Mouse (Mus musculus) adipocyte (in vitro differentiated cells): ENCODE data around the gene Gm49387.
"Not testable (repeated sequence)": the region's sequence is repeated elsewhere in the genome, so short reads cannot be mapped to it uniquely, and the experiment has no call there.

Experiments used
- DNase-seq: peaks from one replicate; pipeline ENCODE4 v3.0.0-alpha.2; 2016; ENCODE audit warnings: low spot score

Gene Gm49387

GRCm38 (mm10) chr14:31640890-31641505, 320 bp upstream of the Gm49387 start, which contains the start of the genes Btd and Hacl1:
Btd (plus strand) TSS chr14:31641028.
Hacl1 (minus strand) TSS chr14:31641286.
- peak; percentile 96 for DNase-seq

GRCm38 (mm10) chr14:31630677-31631076, 10.0 kb downstream of the Gm49387 start:
- DNase-seq, result no peak

GRCm38 (mm10) chr14:31622748-31623147, 17.9 kb downstream of the Gm49387 start:
- no peak for DNase-seq

GRCm38 (mm10) chr14:31620591-31621223, 20.0 kb downstream of the Gm49387 start:
- no peak for DNase-seq

GRCm38 (mm10) chr14:31617997-31618396, 22.7 kb downstream of the Gm49387 start:
- DNase-seq, result no peak

DNA sequence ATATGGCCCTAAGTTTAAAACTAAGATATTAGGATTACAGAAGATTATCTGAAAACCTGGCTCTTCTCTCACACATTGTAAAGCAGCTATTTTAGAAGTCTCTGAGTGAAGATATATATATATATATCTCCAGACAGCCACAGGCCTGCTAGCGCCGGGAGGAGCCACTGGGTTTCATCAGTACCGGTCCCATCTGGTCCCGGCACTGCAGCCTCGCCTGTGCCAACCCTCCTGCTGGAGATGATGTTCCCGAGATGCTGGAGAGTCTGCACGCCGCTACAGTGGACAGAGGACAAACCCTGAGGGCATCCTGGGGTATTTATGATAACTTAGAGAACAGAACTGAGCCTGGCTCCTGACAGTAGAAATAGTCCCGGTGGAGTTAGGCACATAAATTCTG, 23.5 kb downstream of the Gm49387 start:
- no peak for DNase-seq

DNA sequence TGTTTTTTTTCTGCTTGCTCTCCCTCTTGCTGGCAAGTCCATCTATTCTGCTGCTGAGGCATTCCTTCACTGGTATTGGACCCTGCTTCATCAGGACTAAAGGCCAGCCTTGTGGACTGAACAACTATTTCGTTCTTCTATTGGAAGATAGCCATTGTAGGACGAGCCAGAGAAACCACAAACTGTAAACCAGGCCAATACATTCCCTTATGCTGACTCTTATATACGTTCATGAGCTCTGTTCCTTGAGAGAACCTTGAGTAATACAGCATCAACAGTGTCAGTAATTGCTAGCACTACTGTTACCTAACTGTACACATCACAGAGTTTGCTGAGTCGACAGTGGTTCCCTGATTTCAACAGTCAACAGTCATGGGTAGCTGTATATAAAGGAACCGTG, 27.0 kb downstream of the Gm49387 start:
- peak; percentile 33 for DNase-seq

DNA sequence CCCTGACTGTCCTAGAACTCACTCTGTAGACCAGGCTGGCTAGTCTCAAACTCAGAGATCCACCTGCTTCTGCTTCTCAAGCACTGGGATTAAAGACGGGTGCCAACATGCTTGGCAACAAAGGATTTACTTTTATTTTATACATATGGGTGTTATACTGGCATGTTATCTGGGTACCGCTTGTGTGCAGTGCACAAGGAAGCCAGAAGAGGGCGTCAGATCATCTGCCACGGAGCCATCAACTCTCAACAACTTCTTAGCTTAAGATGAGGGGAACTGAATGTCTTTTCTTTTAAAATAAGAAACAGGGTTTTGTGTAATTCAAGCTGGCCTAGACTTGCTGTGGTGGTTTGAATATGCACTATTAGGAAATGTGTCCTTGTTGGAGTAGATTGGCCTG, 28.7 kb downstream of the Gm49387 start:
- no peak for DNase-seq

- DNase-seq, result no peak
Observed at GRCm38 (mm10) chr14:31605514-31605913, 35.2 kb downstream of the Gm49387 start.

DNA sequence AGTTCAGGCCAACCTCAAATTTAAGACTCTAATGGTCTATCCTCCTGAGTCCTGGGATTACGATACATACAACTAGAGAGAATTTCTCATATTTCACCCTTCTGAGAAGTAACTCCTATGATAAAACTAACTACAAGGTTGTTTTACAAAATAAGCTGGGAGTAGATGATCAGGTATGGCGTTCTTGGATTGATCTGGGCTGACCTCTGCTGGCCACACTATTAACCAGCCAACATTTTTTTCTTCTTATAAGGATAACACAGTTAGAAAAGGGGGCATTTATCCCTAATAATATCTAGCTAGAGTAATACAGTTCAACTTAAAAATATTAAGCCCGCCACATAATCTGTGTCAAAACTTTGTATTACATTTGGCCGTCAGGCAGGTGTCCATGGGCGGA, 35.8 kb downstream of the Gm49387 start:
- peak; percentile 60 for DNase-seq

- not testable (repeated sequence) for DNase-seq
Observed at GRCm38 (mm10) chr14:31602616-31602979, 38.1 kb downstream of the Gm49387 start.

DNA sequence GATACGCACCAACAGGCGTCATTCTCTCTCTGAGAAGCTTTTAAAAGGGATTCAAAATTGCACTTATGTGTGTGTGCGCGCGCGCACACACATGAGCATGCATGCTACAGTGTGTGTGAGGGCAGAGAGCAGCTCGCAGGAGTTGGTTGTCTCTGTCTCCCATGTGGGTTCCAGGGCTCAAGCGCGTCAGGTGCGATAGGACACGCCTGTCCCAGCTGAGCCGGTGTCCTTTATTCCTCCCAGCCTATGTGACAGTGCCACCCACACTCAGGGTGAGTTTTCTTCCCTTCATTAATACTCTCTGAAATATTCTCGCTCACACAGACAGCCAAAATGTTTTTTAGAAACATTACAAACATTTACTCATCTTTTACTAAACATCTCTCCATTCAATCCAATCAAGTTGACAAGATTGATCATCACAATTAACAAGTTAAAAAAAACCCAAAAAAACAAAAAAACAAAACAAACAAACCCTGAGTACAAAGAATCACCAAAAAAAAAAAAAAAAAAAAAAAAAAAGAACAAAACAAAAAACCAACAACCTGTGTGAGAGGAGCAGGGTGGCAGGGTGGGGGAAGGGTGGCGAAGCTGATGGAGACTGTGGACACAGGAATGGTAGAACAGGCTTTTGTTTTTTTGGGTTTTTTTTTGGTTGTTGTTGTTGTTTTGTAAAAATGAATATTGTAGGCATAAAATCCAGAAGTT, 38.6 kb downstream of the Gm49387 start:
- no peak for DNase-seq

GRCm38 (mm10) chr14:31597446-31597845, 43.2 kb downstream of the Gm49387 start:
- no peak for DNase-seq

DNA sequence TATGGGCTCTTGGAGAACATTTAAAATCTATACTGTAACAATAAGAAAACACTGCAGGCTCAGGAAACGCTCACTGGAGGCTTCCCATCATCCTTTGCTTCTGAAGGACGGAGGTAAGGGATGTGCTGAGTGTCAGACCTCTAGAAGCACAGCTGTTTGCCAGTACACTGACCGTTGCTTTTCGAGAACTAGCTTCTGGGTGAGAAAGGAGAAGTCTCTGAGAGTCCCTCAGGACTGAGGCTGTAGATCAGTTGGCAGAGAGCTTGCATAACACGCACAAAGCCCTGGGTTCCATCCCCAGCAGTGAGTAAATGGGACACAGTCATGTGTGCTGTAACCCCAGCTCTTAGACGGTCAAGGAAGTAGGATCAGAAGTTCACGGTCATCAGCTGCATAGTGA, 44.3 kb downstream of the Gm49387 start:
- no peak for DNase-seq

GRCm38 (mm10) chr14:31594693-31595092, 46.0 kb downstream of the Gm49387 start:
- no peak for DNase-seq

DNA sequence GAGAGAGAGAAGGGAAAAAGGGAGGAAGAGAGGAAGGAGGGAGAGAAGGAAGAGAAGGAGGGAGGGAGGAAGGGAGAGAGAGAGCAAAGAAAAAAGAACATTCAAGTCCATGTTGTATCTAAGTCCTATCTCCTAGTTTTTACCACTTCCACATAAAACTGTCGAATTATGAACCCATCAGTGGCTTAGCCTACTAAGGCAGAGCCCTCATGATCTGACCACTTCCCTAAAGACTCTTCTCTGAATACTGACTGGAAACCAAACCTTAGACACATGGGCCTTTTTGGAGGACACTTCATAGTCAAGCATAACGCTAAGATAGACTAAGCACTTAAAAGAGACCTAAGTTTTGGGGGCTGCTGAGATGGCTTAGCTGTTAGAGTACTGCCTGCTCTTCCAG, 47.6 kb downstream of the Gm49387 start:
- no peak for DNase-seq

- DNase-seq, result no peak
Observed at GRCm38 (mm10) chr14:31591243-31591642, 49.4 kb downstream of the Gm49387 start, which contains the start of gene Colq. Colq (minus strand) TSS chr14:31591343.

DNA sequence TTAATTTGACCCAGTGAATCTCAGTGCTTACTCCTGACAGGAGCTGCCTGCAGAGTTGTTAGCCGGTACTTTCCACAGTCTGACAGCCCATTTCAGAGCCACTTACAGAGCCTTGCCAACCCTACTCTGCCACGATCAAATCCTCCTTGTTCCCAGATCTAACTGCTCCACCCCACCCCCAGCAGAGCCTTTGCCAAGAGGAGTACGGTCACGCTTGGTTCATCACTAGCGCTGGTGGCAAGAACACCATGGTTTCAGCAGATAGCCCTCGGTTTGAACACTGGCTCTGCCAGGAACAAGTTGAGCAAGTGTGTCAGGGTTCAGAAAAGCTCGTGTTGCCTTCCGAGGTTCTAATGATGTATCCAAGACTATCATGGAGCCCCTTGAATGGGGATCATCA, 54.2 kb downstream of the Gm49387 start:
- DNase-seq, result peak; percentile 78

- no peak for DNase-seq
Observed at GRCm38 (mm10) chr14:31583082-31583481, 57.6 kb downstream of the Gm49387 start.

- no peak for DNase-seq
Observed at GRCm38 (mm10) chr14:31577966-31578735, 62.5 kb downstream of the Gm49387 start.

GRCm38 (mm10) chr14:31576846-31577697, 63.6 kb downstream of the Gm49387 start:
- DNase-seq, result no peak
